Mouse (Mus musculus) megakaryocyte, embryonic 14.5 days (primary cell): ENCODE measurements at regions not wholly inside any gene's neighbourhood (a gene's known extent, or its start where the extent isn't known, plus 50 kb on each side); places are given as distances from the start of the nearest gene placed in this dataset.

Experiments
- FLI1 ChIP-seq: IDR thresholded peaks from 2 replicates; pipeline ENCODE4 v1.6.1; 2012; ENCODE audit warnings: low read length, inconsistent platforms, mixed read lengths
- GATA1 ChIP-seq: IDR thresholded peaks from 3 replicates; pipeline ENCODE4 v1.6.1; 2012; ENCODE audit warnings: mixed read lengths, low read length, inconsistent platforms, borderline replicate concordance

- TF ChIP-seq GATA1 (no peak), FLI1 (no peak)
Observed at GRCm38 (mm10) chr4:9769633-9770205, 1104.6 kb upstream of the 2610301B20Rik start.
